Mouse (Mus musculus): ENCODE measurements around the gene Rnf150. TPM values are rescaled to one million over a fixed set of nuclear protein-coding genes. Genes with fewer than 3 reads are reported as not detected.

Gene Rnf150
- polyA plus RNA-seq, 1 experiment = 0.46 TPM

DNA sequence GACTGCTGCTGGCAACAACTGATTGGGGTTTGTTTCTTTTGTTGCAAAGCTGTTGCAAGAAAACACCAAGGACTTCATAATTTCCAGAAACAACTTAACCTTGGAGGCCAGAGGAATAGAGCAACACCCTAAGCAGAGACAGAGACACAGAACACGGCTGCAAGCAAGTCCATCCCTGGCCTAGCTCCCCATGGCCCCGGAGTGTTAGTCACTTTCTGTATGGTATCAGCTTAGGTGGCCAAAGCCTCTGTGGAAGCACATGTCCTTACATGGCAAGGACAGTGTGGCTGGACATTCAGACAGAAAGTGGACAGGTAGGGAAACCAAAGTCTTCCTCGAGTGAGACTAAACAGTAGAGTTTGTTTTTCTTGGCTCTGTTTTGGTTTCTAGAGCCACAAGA is 44.1 kb downstream of the Rnf150 start:
- Histone ChIP-seq H3K27me3 (ENCODE audit: control insufficient read depth, insufficient read depth, low read length, poor library complexity, severe bottlenecking) (no peaks in the 10 kb centered on the region), H3K9ac (ENCODE audit: low read depth, poor library complexity, severe bottlenecking) (no peak overlapping the region), H3K9me3 (replicated peaks; ENCODE audit: control insufficient read depth, insufficient read depth, low read length, poor library complexity, severe bottlenecking) (no peaks in the 10 kb centered on the region), H3K36me3 (ENCODE audit: control insufficient read depth, insufficient read depth, low read length, poor library complexity, severe bottlenecking) (no peaks in the 10 kb centered on the region), H3K4me3 (ENCODE audit: low read depth, low read length) (no peak overlapping the region), H3K4me1 (ENCODE audit: control insufficient read depth, insufficient read depth, low read length) (no peaks in the 10 kb centered on the region), H3K27ac (ENCODE audit: insufficient read depth, low read length) (no peak overlapping the region)
- no peak for TF ChIP-seq EP300 (IDR thresholded peaks at IDR 0.05; ENCODE audit: insufficient read depth, low read depth, low read length)
- no peak for TF ChIP-seq CTCF (IDR thresholded peaks at IDR 0.05; ENCODE audit: low read depth, low read length)
- no peak for TF ChIP-seq POLR2A (IDR thresholded peaks at IDR 0.05; ENCODE audit: insufficient read depth, low read length)

DNA sequence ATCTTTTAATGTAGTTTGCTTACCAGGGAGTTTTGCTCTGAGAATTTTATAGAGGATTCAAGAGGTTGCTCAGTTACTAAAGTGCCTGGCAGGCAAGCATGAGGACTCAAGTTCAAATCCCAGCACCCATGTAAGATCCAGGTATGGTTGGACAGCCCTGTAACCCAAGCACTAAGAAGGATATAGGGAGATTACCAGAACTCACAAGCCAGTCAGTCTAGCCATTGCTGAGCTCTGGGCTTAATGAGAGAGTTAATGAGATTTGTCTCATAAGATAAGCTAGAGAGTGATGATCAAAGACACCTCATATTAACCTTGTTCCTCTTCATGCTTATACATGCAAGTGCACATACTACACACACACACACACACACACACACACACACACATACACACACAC is 48.3 kb downstream of the Rnf150 start:
- Histone ChIP-seq H3K9me3 (replicated peaks; ENCODE audit: control insufficient read depth, insufficient read depth, low read length, poor library complexity, severe bottlenecking) (no peaks in the 10 kb centered on the region), H3K36me3 (ENCODE audit: control insufficient read depth, insufficient read depth, low read length, poor library complexity, severe bottlenecking) (no peaks in the 10 kb centered on the region), H3K9ac (ENCODE audit: low read depth, poor library complexity, severe bottlenecking) (no peak overlapping the region), H3K27ac (ENCODE audit: insufficient read depth, low read length) (no peak overlapping the region), H3K4me3 (ENCODE audit: low read depth, low read length) (no peak overlapping the region), H3K4me1 (ENCODE audit: control insufficient read depth, insufficient read depth, low read length) (no peaks in the 10 kb centered on the region), H3K27me3 (ENCODE audit: control insufficient read depth, insufficient read depth, low read length, poor library complexity, severe bottlenecking) (no peaks in the 10 kb centered on the region)
- TF ChIP-seq CTCF (IDR thresholded peaks at IDR 0.05; ENCODE audit: low read depth, low read length) (no peak), EP300 (IDR thresholded peaks at IDR 0.05; ENCODE audit: insufficient read depth, low read depth, low read length) (no peak), POLR2A (IDR thresholded peaks at IDR 0.05; ENCODE audit: insufficient read depth, low read length) (no peak)

DNA sequence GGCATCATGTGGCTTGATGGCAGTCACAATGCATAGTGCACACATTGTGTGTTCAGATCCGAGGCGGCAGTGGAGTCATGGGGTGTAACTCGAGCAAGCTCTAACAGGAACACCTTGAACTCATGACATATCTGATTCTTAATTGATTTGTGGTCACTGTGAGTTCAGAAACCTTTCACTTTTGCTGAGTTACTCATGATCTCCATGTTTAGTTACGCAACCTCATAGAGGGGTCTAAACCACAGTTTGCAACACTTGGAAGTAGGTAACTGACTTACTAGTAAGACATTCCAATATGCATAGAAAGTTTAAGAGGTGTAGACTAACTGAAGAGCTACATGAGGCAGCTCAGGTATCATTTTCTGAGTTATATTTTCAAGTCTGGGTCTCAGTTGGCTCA is 49.1 kb downstream of the Rnf150 start:
- Histone ChIP-seq H3K9me3 (replicated peaks; ENCODE audit: control insufficient read depth, insufficient read depth, low read length, poor library complexity, severe bottlenecking) (no peaks in the 10 kb centered on the region), H3K36me3 (ENCODE audit: control insufficient read depth, insufficient read depth, low read length, poor library complexity, severe bottlenecking) (no peaks in the 10 kb centered on the region), H3K4me3 (ENCODE audit: low read depth, low read length) (no peak overlapping the region), H3K9ac (ENCODE audit: low read depth, poor library complexity, severe bottlenecking) (no peak overlapping the region), H3K27ac (ENCODE audit: insufficient read depth, low read length) (no peak overlapping the region), H3K4me1 (ENCODE audit: control insufficient read depth, insufficient read depth, low read length) (no peaks in the 10 kb centered on the region), H3K27me3 (ENCODE audit: control insufficient read depth, insufficient read depth, low read length, poor library complexity, severe bottlenecking) (no peaks in the 10 kb centered on the region)
- no peak for TF ChIP-seq CTCF (IDR thresholded peaks at IDR 0.05; ENCODE audit: low read depth, low read length)
- no peak for TF ChIP-seq POLR2A (IDR thresholded peaks at IDR 0.05; ENCODE audit: insufficient read depth, low read length)
- no peak for TF ChIP-seq EP300 (IDR thresholded peaks at IDR 0.05; ENCODE audit: insufficient read depth, low read depth, low read length)

DNA sequence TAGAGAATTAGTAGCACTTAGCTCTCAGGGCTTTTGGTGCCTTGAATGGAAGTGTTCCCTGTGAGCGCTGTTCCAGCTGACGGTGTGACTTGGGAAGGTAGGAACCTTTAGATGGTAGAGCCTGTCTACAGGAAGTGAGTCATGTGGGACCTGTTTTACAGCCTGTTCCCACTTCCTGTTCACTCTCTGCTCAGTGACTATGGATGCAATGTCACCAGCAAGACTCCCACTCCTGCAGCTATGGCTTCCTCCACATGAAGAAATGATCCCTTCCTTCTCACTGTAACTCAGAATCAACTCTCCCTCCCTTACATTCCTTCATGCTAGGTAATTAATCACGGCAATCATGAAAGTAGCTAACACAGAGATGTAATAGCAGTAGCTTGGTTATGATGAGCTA is 51.4 kb downstream of the Rnf150 start:
- Histone ChIP-seq H3K4me3 (ENCODE audit: low read depth, low read length) (no peak overlapping the region), H3K9me3 (replicated peaks; ENCODE audit: control insufficient read depth, insufficient read depth, low read length, poor library complexity, severe bottlenecking) (no peaks in the 10 kb centered on the region), H3K27me3 (ENCODE audit: control insufficient read depth, insufficient read depth, low read length, poor library complexity, severe bottlenecking) (no peaks in the 10 kb centered on the region), H3K4me1 (ENCODE audit: control insufficient read depth, insufficient read depth, low read length) (no peaks in the 10 kb centered on the region), H3K9ac (ENCODE audit: low read depth, poor library complexity, severe bottlenecking) (no peak overlapping the region), H3K36me3 (ENCODE audit: control insufficient read depth, insufficient read depth, low read length, poor library complexity, severe bottlenecking) (no peaks in the 10 kb centered on the region), H3K27ac (ENCODE audit: insufficient read depth, low read length) (no peak overlapping the region)
- TF ChIP-seq EP300 (IDR thresholded peaks at IDR 0.05; ENCODE audit: insufficient read depth, low read depth, low read length) = no peak
- no peak for TF ChIP-seq POLR2A (IDR thresholded peaks at IDR 0.05; ENCODE audit: insufficient read depth, low read length)
- TF ChIP-seq CTCF (IDR thresholded peaks at IDR 0.05; ENCODE audit: low read depth, low read length) = no peak

DNA sequence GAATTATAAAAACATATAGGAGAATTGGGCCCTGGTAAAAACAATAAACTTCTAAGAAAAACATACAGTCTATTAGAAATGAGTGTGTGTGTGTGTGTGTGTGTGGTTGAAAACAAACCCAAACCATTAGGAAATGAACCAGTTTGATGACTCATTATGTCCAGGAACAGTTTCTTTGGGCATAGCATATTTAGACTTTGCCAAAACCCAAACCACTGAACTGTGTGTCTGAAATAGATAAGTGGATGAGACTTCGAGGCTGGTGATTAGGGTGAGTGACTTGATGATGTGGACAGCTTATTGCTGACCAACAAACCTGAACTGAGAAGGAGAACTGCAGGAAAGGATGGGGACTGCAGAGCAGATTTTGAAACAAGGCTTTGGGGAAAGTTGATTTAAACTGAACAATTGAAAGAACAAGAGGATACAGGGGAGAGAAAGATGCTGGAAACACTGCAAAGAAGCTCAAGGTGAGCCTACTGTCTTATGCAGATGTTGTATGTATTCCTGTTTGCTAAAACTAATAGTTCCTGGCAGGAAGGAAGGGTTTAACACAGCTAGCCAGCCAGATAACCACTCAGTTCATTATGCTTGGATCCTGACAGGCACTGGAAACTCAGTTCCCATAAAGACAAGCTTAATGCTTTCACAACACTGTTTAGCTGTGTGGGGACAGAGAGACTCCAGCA is 53.8 kb downstream of the Rnf150 start:
- H3K4me3 ChIP-seq (ENCODE audit: low read depth, low read length) = no peak overlapping the region
- H3K36me3 ChIP-seq (ENCODE audit: control insufficient read depth, insufficient read depth, low read length, poor library complexity, severe bottlenecking) = no peaks in the 10 kb centered on the region
- no peaks in the 10 kb centered on the region for H3K9me3 ChIP-seq (replicated peaks; ENCODE audit: control insufficient read depth, insufficient read depth, low read length, poor library complexity, severe bottlenecking)
- H3K27me3 ChIP-seq (ENCODE audit: control insufficient read depth, insufficient read depth, low read length, poor library complexity, severe bottlenecking) = no peaks in the 10 kb centered on the region
- no peaks in the 10 kb centered on the region for H3K4me1 ChIP-seq (ENCODE audit: control insufficient read depth, insufficient read depth, low read length)
- no peak for TF ChIP-seq POLR2A (IDR thresholded peaks at IDR 0.05; ENCODE audit: insufficient read depth, low read length)
- no peak for TF ChIP-seq EP300 (IDR thresholded peaks at IDR 0.05; ENCODE audit: insufficient read depth, low read depth, low read length)
- TF ChIP-seq CTCF (IDR thresholded peaks at IDR 0.05; ENCODE audit: low read depth, low read length) = no peak
- no peak overlapping the region for H3K9ac ChIP-seq (ENCODE audit: low read depth, poor library complexity, severe bottlenecking)
- H3K27ac ChIP-seq (ENCODE audit: insufficient read depth, low read length) = no peak overlapping the region

DNA sequence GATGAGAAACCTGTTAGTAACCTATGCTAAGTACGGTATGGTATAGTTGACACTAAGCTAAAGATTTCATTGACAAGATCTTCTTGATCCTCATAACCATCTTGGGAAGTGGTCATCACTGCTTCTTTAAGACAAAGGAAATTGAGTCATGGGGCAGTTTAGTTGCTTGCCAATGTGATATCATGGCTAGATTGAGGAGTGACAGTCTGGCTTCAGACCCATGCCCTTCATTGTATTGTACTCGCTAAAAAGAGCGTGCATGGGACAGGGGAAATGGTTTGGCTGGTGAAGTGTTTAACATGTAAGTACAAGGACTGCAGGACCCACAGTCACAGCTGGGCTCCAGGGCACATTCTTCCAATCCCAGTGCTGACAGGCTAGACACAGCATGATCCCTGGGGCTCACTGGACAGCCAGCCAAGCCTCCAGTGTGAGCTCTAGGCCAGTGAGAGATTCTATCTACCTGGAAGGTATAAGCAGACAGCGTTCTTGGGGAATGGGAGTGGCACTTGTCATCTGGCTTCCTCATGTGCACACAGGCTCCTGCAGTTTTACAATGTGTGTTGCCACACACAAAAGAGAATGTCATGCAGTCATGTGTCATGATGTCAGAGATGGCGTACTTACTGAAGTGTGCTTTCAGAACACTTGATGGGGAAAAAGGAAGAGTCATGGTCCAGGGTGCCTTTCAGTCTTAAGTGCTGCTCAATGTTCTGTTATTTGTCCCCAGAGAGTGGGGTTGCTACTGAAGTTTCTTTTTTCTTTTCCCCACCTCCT is 54.6 kb downstream of the Rnf150 start:
- Histone ChIP-seq H3K9me3 (replicated peaks; ENCODE audit: control insufficient read depth, insufficient read depth, low read length, poor library complexity, severe bottlenecking) (no peaks in the 10 kb centered on the region), H3K4me1 (ENCODE audit: control insufficient read depth, insufficient read depth, low read length) (no peaks in the 10 kb centered on the region), H3K27me3 (ENCODE audit: control insufficient read depth, insufficient read depth, low read length, poor library complexity, severe bottlenecking) (no peaks in the 10 kb centered on the region), H3K9ac (ENCODE audit: low read depth, poor library complexity, severe bottlenecking) (no peak overlapping the region), H3K4me3 (ENCODE audit: low read depth, low read length) (no peak overlapping the region), H3K36me3 (ENCODE audit: control insufficient read depth, insufficient read depth, low read length, poor library complexity, severe bottlenecking) (no peaks in the 10 kb centered on the region), H3K27ac (ENCODE audit: insufficient read depth, low read length) (no peak overlapping the region)
- TF ChIP-seq EP300 (IDR thresholded peaks at IDR 0.05; ENCODE audit: insufficient read depth, low read depth, low read length) (no peak), POLR2A (IDR thresholded peaks at IDR 0.05; ENCODE audit: insufficient read depth, low read length) (no peak), CTCF (IDR thresholded peaks at IDR 0.05; ENCODE audit: low read depth, low read length) (no peak)

All from ES-Bruce4 (cell line).